Mouse (Mus musculus): ENCODE data around the gene Iqck.

DNA sequence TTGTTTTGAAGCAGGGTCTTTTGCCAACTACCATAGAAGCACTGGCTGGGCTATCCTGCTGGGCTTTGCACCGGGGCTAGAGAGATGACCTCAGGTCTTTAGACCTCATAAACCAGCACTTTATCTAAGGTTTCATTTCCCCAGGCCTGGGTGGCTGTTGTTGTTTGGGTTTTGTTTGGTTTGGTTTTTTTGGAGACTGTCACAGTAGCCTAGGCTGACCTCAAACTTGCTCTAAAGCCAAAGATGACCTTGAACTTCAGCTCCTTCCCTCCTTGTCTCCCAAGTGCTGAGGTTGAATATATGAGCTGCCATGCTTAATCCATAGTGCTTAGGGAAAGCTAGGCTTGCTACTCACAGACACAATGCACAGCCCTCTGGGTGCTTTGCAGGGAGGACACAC lies 35.9 kb upstream of the Iqck start:
- TF ChIP-seq POLR2A (IDR thresholded peaks at IDR 0.05; ENCODE audit: low read depth, low read length) (no peak), CHD2 (IDR thresholded peaks at IDR 0.05; ENCODE audit: low read length) (no peak), ZC3H11A (IDR thresholded peaks at IDR 0.05; ENCODE audit: low read depth, low read length) (no peak), ZNF384 (IDR thresholded peaks at IDR 0.05; ENCODE audit: low read depth, low read length) (no peak)
